Mouse (Mus musculus) hindbrain, embryonic 11.5 days (tissue): Measurements from ENCODE around the gene Gpc3. TPM values are rescaled to one million over a fixed set of nuclear protein-coding genes. Genes with fewer than 3 reads are reported as not detected.

ENCODE experiments used
- ATAC-seq: fragments of 200-750 bp; cut with Nextera tagmentation; 2 replicates; pipeline ENCODE4 v1.8.0; 2017; ENCODE audit warnings: mild to moderate bottlenecking, moderate TSS enrichment, moderate library complexity; ENCODE audit not compliant: low FRiP score
- DNase-seq: peaks from one replicate; pipeline ENCODE4 v3.0.0-alpha.2; 2015; ENCODE audit warnings: low spot score
- H3K27ac ChIP-seq: fragments of 300-500 bp; sonication (generic); 2 replicates; pipeline ENCODE4 v1.5.1; 2014; ENCODE audit warnings: mild to moderate bottlenecking, low read depth, low read length
- H3K27me3 ChIP-seq: fragments of 300-500 bp; sonication (generic); 2 replicates; pipeline ENCODE4 v1.6.1; 2014; ENCODE audit warnings: mild to moderate bottlenecking, low read length, moderate library complexity, mixed read lengths; ENCODE audit not compliant: control insufficient read depth, insufficient read depth
- H3K36me3 ChIP-seq: fragments of 300-500 bp; sonication (generic); 2 replicates; pipeline ENCODE4 v1.6.1; 2014; ENCODE audit warnings: mild to moderate bottlenecking, low read length, moderate library complexity, mixed read lengths; ENCODE audit not compliant: control insufficient read depth, insufficient read depth
- H3K4me1 ChIP-seq: fragments of 300-500 bp; sonication (generic); replicated peaks from 2 replicates; pipeline ENCODE4 v1.6.1; 2014; ENCODE audit warnings: low read length, mixed read lengths; ENCODE audit not compliant: control insufficient read depth, insufficient read depth
- H3K4me2 ChIP-seq: fragments of 300-500 bp; sonication (generic); replicated peaks from 2 replicates; pipeline ENCODE4 v1.6.1; 2014; ENCODE audit warnings: mild to moderate bottlenecking, low read depth, low read length
- H3K4me3 ChIP-seq: fragments of 300-500 bp; sonication (generic); 2 replicates; pipeline ENCODE4 v1.5.1; 2014; ENCODE audit warnings: low read depth, low read length
- H3K9ac ChIP-seq: fragments of 300-500 bp; sonication (generic); 2 replicates; pipeline ENCODE4 v1.6.1; 2014; ENCODE audit warnings: low read depth, low read length
- H3K9me3 ChIP-seq: fragments of 300-500 bp; sonication (generic); 2 replicates; pipeline ENCODE4 v1.6.1; 2016; ENCODE audit warnings: low read length; ENCODE audit not compliant: control insufficient read depth
- WGBS: fragments of 180-500 bp; shearing (Covaris S2); extraction: QIAGEN DNeasy Blood & Tissue Kit; methylation state at CpG from one replicate; pipeline ENCODE4 v1.1.7; 2014; 5-methylcytosine and 5-hydroxymethylcytosine counted together
- polyA plus RNA-seq: library from polyadenylated mRNA; unstranded; fragments of >200 nt; fragmentation: Nextera tagmentation; extraction: Ambion mirVana; gene quantifications from 2 replicates; pipeline ENCODE4 v1.2.1, GENCODE M21; 2014

Gene Gpc3
- polyA plus RNA-seq, 1 experiment from 2014 or later = 338 TPM

GRCm38 (mm10) chrX:52633976-52634375 is 20.2 kb upstream of the Gpc3 start:
- Histone ChIP-seq H3K9ac (no peak overlapping the region), H3K27me3 (no peaks in the 10 kb centered on the region), H3K27ac (no peak overlapping the region), H3K4me2 (no peak overlapping the region), H3K4me1 (no peaks in the 10 kb centered on the region), H3K4me3 (no peak overlapping the region), H3K9me3 (no peaks in the 10 kb centered on the region), H3K36me3 (no peaks in the 10 kb centered on the region)
- DNase-seq = no peak
- ATAC-seq = no peak
- WGBS = 81% methylated on average over 6 of the region's 6 CpGs

GRCm38 (mm10) chrX:52632688-52633324 is 19.1 kb upstream of the Gpc3 start:
- Histone ChIP-seq H3K4me2 (no peak overlapping the region), H3K9ac (no peak overlapping the region), H3K4me1 (no peaks in the 10 kb centered on the region), H3K27ac (no peak overlapping the region), H3K9me3 (no peaks in the 10 kb centered on the region), H3K27me3 (no peaks in the 10 kb centered on the region), H3K36me3 (no peaks in the 10 kb centered on the region), H3K4me3 (no peak overlapping the region)
- DNase-seq (no peak), ATAC-seq (no peak)
- WGBS = 33% methylated on average over 7 of the region's 7 CpGs

GRCm38 (mm10) chrX:52626963-52627716 is 13.4 kb upstream of the Gpc3 start:
- ATAC-seq = no peak
- H3K36me3 ChIP-seq = no peaks in the 10 kb centered on the region
- WGBS = 67% methylated on average over 4 of the region's 6 CpGs
- DNase-seq = no peak
- H3K9me3 ChIP-seq = no peaks in the 10 kb centered on the region
- no peak overlapping the region for H3K4me3 ChIP-seq
- no peak overlapping the region for H3K9ac ChIP-seq
- H3K4me1 ChIP-seq = no peaks in the 10 kb centered on the region
- no peak overlapping the region for H3K4me2 ChIP-seq
- H3K27me3 ChIP-seq = no peaks in the 10 kb centered on the region
- H3K27ac ChIP-seq = no peak overlapping the region

- Histone ChIP-seq H3K36me3 (no peaks in the 10 kb centered on the region), H3K4me1 (no peaks in the 10 kb centered on the region), H3K4me3 (no peak overlapping the region), H3K27ac (no peak overlapping the region), H3K9me3 (no peaks in the 10 kb centered on the region), H3K9ac (no peak overlapping the region), H3K27me3 (peaks cover 2% of the 10 kb centered on the region; the same call in 1 of the 2 replicates), H3K4me2 (no peak overlapping the region)
- no peak for DNase-seq
- WGBS = 70% methylated on average over 3 of the region's 3 CpGs
- no peak for ATAC-seq
Measured at GRCm38 (mm10) chrX:52617813-52618212, 4.1 kb upstream of the Gpc3 start.

GRCm38 (mm10) chrX:52616152-52616551 is 2.4 kb upstream of the Gpc3 start:
- Histone ChIP-seq H3K9me3 (no peaks in the 10 kb centered on the region), H3K4me1 (no peaks in the 10 kb centered on the region), H3K4me2 (no peak overlapping the region), H3K4me3 (no peak overlapping the region), H3K27ac (no peak overlapping the region), H3K36me3 (no peaks in the 10 kb centered on the region), H3K9ac (no peak overlapping the region), H3K27me3 (peaks cover 2% of the 10 kb centered on the region; the same call in 1 of the 2 replicates)
- WGBS = 72% methylated on average over 5 of the region's 5 CpGs
- no peak for DNase-seq
- ATAC-seq = no peak

GRCm38 (mm10) chrX:52614031-52614381 is 256 bp upstream of the Gpc3 start:
- no peak overlapping the region for H3K27ac ChIP-seq
- peaks cover 2% of the 10 kb centered on the region; the same call in 1 of the 2 replicates for H3K27me3 ChIP-seq
- H3K4me1 ChIP-seq = no peaks in the 10 kb centered on the region
- peak overlapping the region; percentile 44; the same call in 1 of the 2 replicates for H3K9ac ChIP-seq
- H3K36me3 ChIP-seq = no peaks in the 10 kb centered on the region
- 19% methylated on average over 13 of the region's 23 CpGs for WGBS
- H3K9me3 ChIP-seq = no peaks in the 10 kb centered on the region
- peak; percentile 77 for DNase-seq
- peak overlapping the region; percentile 37 for H3K4me3 ChIP-seq
- peak overlapping the region; percentile 65 for H3K4me2 ChIP-seq
- peak; percentile 94 for ATAC-seq

- peak; percentile 37 for DNase-seq
- 19% methylated on average over 12 of the region's 12 CpGs for WGBS
- ATAC-seq = no peak
Measured at GRCm38 (mm10) chrX:52612806-52613205, 944 bp downstream of the Gpc3 start.

GRCm38 (mm10) chrX:52611987-52612670 is 1.6 kb downstream of the Gpc3 start:
- Histone ChIP-seq H3K36me3 (no peaks in the 10 kb centered on the region), H3K27ac (no peak overlapping the region), H3K4me3 (peak overlapping the region; percentile 37), H3K27me3 (peaks cover 2% of the 10 kb centered on the region; the same call in 1 of the 2 replicates), H3K9ac (no peak overlapping the region), H3K4me1 (no peaks in the 10 kb centered on the region), H3K9me3 (no peaks in the 10 kb centered on the region), H3K4me2 (peak overlapping the region; percentile 65)
- DNase-seq (peak; percentile 54), ATAC-seq (peak; percentile 55)
- 18% methylated on average over 28 of the region's 28 CpGs for WGBS

More at GRCm38 (mm10) chrX:52612806-52613205, 944 bp downstream of the Gpc3 start:
- Histone ChIP-seq H3K9ac (no peak overlapping the region), H3K27me3 (peaks cover 2% of the 10 kb centered on the region; the same call in 1 of the 2 replicates), H3K4me1 (no peaks in the 10 kb centered on the region), H3K9me3 (no peaks in the 10 kb centered on the region), H3K4me2 (peak overlapping the region; percentile 65), H3K27ac (no peak overlapping the region), H3K4me3 (peak overlapping the region; percentile 37), H3K36me3 (no peaks in the 10 kb centered on the region)
